Mouse (Mus musculus): Measurements from ENCODE around the gene Vsnl1.

GRCm38 (mm10) chr12:11379396-11379795, 57.0 kb downstream of the Vsnl1 start:
- TF ChIP-seq CTCF (IDR thresholded peaks at IDR 0.05; ENCODE audit: control insufficient read depth, insufficient read depth, insufficient read length) (no peak), MAX (IDR thresholded peaks at IDR 0.05) (no peak)

All from C2C12 (cell line).